Mouse (Mus musculus) forebrain, embryonic 14.5 days (tissue): Measurements from ENCODE around the gene Pnpla3. TPM values are rescaled to one million over a fixed set of nuclear protein-coding genes. Genes with fewer than 3 reads are reported as not detected.
A peak's percentile ranks its signal among the peaks of the same experiment; 100 is the strongest.
"Not testable (repeated sequence)": the region's sequence is repeated elsewhere in the genome, so short reads cannot be mapped to it uniquely, and the experiment has no call there.

Source experiments
- ATAC-seq: fragments of 200-750 bp; cut with Nextera tagmentation; 2 replicates; pipeline ENCODE4 v1.8.0; 2017; ENCODE audit warnings: mild to moderate bottlenecking, moderate library complexity
- DNase-seq: peaks from one replicate; pipeline ENCODE4 v3.0.0-alpha.2; 2015; ENCODE audit warnings: low spot score
- H3K27ac ChIP-seq: fragments of 300-500 bp; sonication (generic); 2 replicates; pipeline ENCODE4 v1.5.1; 2014; ENCODE audit warnings: low read depth, mild to moderate bottlenecking, control low read depth, low read length, moderate library complexity
- H3K27me3 ChIP-seq: fragments of 300-500 bp; sonication (generic); replicated peaks from 2 replicates; pipeline ENCODE4 v1.6.1; 2014; ENCODE audit warnings: low read length, control low read depth, mixed read lengths; ENCODE audit not compliant: control insufficient read depth, insufficient read depth
- H3K36me3 ChIP-seq: fragments of 300-500 bp; sonication (generic); 2 replicates; pipeline ENCODE4 v1.6.1; 2014; ENCODE audit warnings: low read length, control low read depth; ENCODE audit not compliant: control insufficient read depth, insufficient read depth
- H3K4me1 ChIP-seq: fragments of 300-500 bp; sonication (generic); 2 replicates; pipeline ENCODE4 v1.6.1; 2014; ENCODE audit warnings: antibody characterized with exemption, low read length, control low read depth; ENCODE audit not compliant: control insufficient read depth, insufficient read depth
- H3K4me2 ChIP-seq: fragments of 300-500 bp; sonication (generic); 2 replicates; pipeline ENCODE4 v1.6.1; 2014; ENCODE audit warnings: mild to moderate bottlenecking, control low read depth, low read length
- H3K4me3 ChIP-seq: fragments of 300-500 bp; sonication (generic); 2 replicates; pipeline ENCODE4 v1.5.1; 2014; ENCODE audit warnings: low read depth, low read length, control low read depth
- H3K9ac ChIP-seq: fragments of 300-500 bp; sonication (generic); 2 replicates; pipeline ENCODE4 v1.6.1; 2014; ENCODE audit warnings: mild to moderate bottlenecking, low read length, control low read depth, moderate library complexity
- H3K9me3 ChIP-seq: fragments of 300-500 bp; sonication (generic); replicated peaks from 2 replicates; pipeline ENCODE4 v1.6.1; 2016; ENCODE audit warnings: low read length, control low read depth, mixed read lengths; ENCODE audit not compliant: control insufficient read depth
- WGBS: fragments of 180-500 bp; shearing (Covaris S2); extraction: QIAGEN DNeasy Blood & Tissue Kit; methylation state at CpG from one replicate; pipeline ENCODE4 v1.1.7; 2014; 5-methylcytosine and 5-hydroxymethylcytosine counted together
- polyA plus RNA-seq: library from polyadenylated mRNA; unstranded; fragments of >200 nt; fragmentation: Nextera tagmentation; extraction: Ambion mirVana; gene quantifications from 2 replicates; pipeline ENCODE4 v1.2.1, GENCODE M21; 2014

The Pnpla3 gene
- polyA plus RNA-seq, 1 experiment from 2014 or later: 1.7 TPM

- no peak for DNase-seq
- H3K4me1 ChIP-seq: no peaks in the 10 kb centered on the region
- H3K4me2 ChIP-seq: no peak overlapping the region
- H3K27me3 ChIP-seq: no peaks in the 10 kb centered on the region
- H3K4me3 ChIP-seq: no peak overlapping the region
- H3K9ac ChIP-seq: no peak overlapping the region
- no peak for ATAC-seq
- 71% methylated on average over 4 of the region's 4 CpGs for WGBS
- no peak overlapping the region for H3K27ac ChIP-seq
- H3K36me3 ChIP-seq: no peaks in the 10 kb centered on the region
- no peaks in the 10 kb centered on the region for H3K9me3 ChIP-seq
These were observed 34.2 kb upstream of the Pnpla3 start for GRCm38 (mm10) chr15:84133440-84133839.

GRCm38 (mm10) chr15:84135472-84135871 lies 32.2 kb upstream of the Pnpla3 start:
- no peak overlapping the region for H3K4me3 ChIP-seq
- ATAC-seq: no peak
- no peaks in the 10 kb centered on the region for H3K9me3 ChIP-seq
- 0 out of 2 replicates have a peak, but pooled peaks cover under 1% of the 10 kb centered on the region for H3K4me1 ChIP-seq
- no peak overlapping the region for H3K27ac ChIP-seq
- no peak overlapping the region for H3K9ac ChIP-seq
- no peak overlapping the region for H3K4me2 ChIP-seq
- no peaks in the 10 kb centered on the region for H3K27me3 ChIP-seq
- 92% methylated on average over 5 of the region's 5 CpGs for WGBS
- DNase-seq: peak; percentile 36
- no peaks in the 10 kb centered on the region for H3K36me3 ChIP-seq

- Histone ChIP-seq H3K4me1 (peaks cover 8% of the 10 kb centered on the region), H3K36me3 (no peaks in the 10 kb centered on the region), H3K4me3 (no peak overlapping the region), H3K4me2 (no peak overlapping the region), H3K27me3 (no peaks in the 10 kb centered on the region), H3K9me3 (no peaks in the 10 kb centered on the region), H3K27ac (no peak overlapping the region), H3K9ac (no peak overlapping the region)
- 17% methylated on average over 12 of the region's 12 CpGs for WGBS
- no peak for DNase-seq
- ATAC-seq: no peak
These were observed 30.9 kb upstream of the Pnpla3 start for GRCm38 (mm10) chr15:84136473-84137415.

GRCm38 (mm10) chr15:84139592-84140005 lies 28.0 kb upstream of the Pnpla3 start:
- no peaks in the 10 kb centered on the region for H3K36me3 ChIP-seq
- H3K9me3 ChIP-seq: no peaks in the 10 kb centered on the region
- DNase-seq (no peak), ATAC-seq (no peak)
- whole genome bisulfite sequencing: 88% methylated on average over 5 of the region's 5 CpGs
- H3K4me2 ChIP-seq: no peak overlapping the region
- H3K4me3 ChIP-seq: no peak overlapping the region
- no peaks in the 10 kb centered on the region for H3K27me3 ChIP-seq
- H3K27ac ChIP-seq: no peak overlapping the region
- H3K4me1 ChIP-seq: peaks cover 8% of the 10 kb centered on the region
- H3K9ac ChIP-seq: no peak overlapping the region

- no peak overlapping the region for H3K27ac ChIP-seq
These were observed 27.5 kb upstream of the Pnpla3 start for GRCm38 (mm10) chr15:84140109-84140508.

GRCm38 (mm10) chr15:84140929-84141328 lies 26.7 kb upstream of the Pnpla3 start:
- Histone ChIP-seq H3K4me1 (peaks cover 8% of the 10 kb centered on the region), H3K36me3 (no peaks in the 10 kb centered on the region), H3K9me3 (no peaks in the 10 kb centered on the region), H3K9ac (no peak overlapping the region), H3K4me3 (no peak overlapping the region), H3K27me3 (no peaks in the 10 kb centered on the region), H3K4me2 (no peak overlapping the region), H3K27ac (no peak overlapping the region)
- DNase-seq (peak; percentile 26), ATAC-seq (no peak)
- 40% methylated on average over 5 of the region's 5 CpGs for WGBS

More at GRCm38 (mm10) chr15:84140109-84140508, 27.5 kb upstream of the Pnpla3 start:
- peaks cover 8% of the 10 kb centered on the region for H3K4me1 ChIP-seq
- H3K36me3 ChIP-seq: no peaks in the 10 kb centered on the region
- 41% methylated on average over 3 of the region's 3 CpGs for WGBS
- H3K9me3 ChIP-seq: no peaks in the 10 kb centered on the region
- H3K9ac ChIP-seq: no peak overlapping the region
- H3K27me3 ChIP-seq: no peaks in the 10 kb centered on the region
- ATAC-seq (no peak), DNase-seq (no peak)
- H3K4me3 ChIP-seq: no peak overlapping the region
- H3K4me2 ChIP-seq: no peak overlapping the region

- no peaks in the 10 kb centered on the region for H3K4me1 ChIP-seq
- no peak overlapping the region for H3K4me3 ChIP-seq
- no peaks in the 10 kb centered on the region for H3K27me3 ChIP-seq
- H3K27ac ChIP-seq: no peak overlapping the region
- 100% methylated on average over 2 of the region's 2 CpGs for WGBS
- H3K36me3 ChIP-seq: no peaks in the 10 kb centered on the region
- H3K4me2 ChIP-seq: no peak overlapping the region
- no peak overlapping the region for H3K9ac ChIP-seq
- ATAC-seq: no peak
- no peak for DNase-seq
- H3K9me3 ChIP-seq: no peaks in the 10 kb centered on the region
These were observed 11.5 kb upstream of the Pnpla3 start for GRCm38 (mm10) chr15:84156158-84156557.

- DNase-seq, H3K9me3 ChIP-seq, H3K27me3 ChIP-seq, H3K4me3 ChIP-seq, H3K9ac ChIP-seq, H3K36me3 ChIP-seq, H3K27ac ChIP-seq, ATAC-seq, H3K4me2 ChIP-seq, H3K4me1 ChIP-seq: not testable (repeated sequence)
- 92% methylated on average over 6 of the region's 6 CpGs for WGBS
These were observed 10.1 kb upstream of the Pnpla3 start for GRCm38 (mm10) chr15:84157530-84157929.

GRCm38 (mm10) chr15:84161871-84162270 lies 5.8 kb upstream of the Pnpla3 start:
- DNase-seq: no peak

More at GRCm38 (mm10) chr15:84161871-84162270, 5.8 kb upstream of the Pnpla3 start:
- no peak for ATAC-seq
- H3K27me3 ChIP-seq: no peaks in the 10 kb centered on the region
- H3K4me3 ChIP-seq: no peak overlapping the region
- no peak overlapping the region for H3K27ac ChIP-seq
- H3K36me3 ChIP-seq: no peaks in the 10 kb centered on the region
- H3K9ac ChIP-seq: no peak overlapping the region
- H3K4me2 ChIP-seq: no peak overlapping the region
- H3K9me3 ChIP-seq: no peaks in the 10 kb centered on the region
- no peaks in the 10 kb centered on the region; the same call in 1 of the 2 replicates for H3K4me1 ChIP-seq
- 79% methylated on average over 6 of the region's 6 CpGs for WGBS
